Mouse (Mus musculus): Measurements from ENCODE around the gene Cyp4f17.
A peak's percentile ranks its signal among the peaks of the same experiment; 100 is the strongest.
"Not testable (repeated sequence)": the region's sequence is repeated elsewhere in the genome, so short reads cannot be mapped to it uniquely, and the experiment has no call there.

Cyp4f17 gene

DNA sequence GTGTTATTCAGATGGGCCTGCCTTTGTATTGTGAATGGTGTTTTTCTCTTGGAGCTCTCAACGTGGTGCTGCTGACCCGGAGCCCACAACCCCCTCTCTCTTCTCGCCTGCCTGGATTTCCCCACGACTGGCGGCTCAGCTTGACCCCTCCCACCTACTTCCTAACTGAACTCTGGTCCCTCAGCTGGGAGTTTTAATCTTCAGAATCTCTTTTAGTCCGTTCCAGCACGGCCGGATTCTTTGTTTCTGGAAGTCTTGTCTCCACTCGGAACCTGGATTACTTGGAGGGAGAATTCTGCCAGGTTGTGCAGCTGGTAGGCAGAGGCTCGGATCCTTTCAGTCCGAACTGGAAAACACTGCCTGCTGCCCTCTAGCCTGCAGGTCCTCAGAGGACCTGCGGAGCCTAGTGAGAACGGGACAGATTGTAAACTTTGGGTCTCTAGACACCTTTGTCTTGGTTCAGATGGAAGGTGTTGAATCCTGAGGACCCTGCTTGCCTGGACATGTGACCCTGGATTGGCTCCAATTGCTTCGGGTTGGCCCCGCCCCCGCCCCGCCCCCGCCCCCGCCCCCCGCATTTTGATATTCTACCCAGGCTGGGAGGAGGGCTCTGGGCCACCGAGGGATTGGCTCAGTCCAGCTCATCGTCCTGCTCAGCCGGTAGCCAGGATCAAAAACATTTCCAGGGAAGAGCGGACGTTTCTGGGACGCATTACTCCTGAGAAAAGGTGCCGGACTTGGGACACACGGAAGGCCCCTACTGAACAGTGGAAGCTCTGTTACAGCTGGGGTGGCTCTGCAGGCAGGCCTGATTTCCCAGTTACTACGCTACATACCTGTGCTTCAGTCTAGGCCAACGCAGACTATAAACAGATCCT lies at the start of gene Cyp4f17:
TSS of gene Cyp4f17 (plus strand) at position 200 of the 878 bp plus-strand sequence.
- DNase-seq (ENCODE audit: low read depth, low spot score): peak; percentile 64

DNA sequence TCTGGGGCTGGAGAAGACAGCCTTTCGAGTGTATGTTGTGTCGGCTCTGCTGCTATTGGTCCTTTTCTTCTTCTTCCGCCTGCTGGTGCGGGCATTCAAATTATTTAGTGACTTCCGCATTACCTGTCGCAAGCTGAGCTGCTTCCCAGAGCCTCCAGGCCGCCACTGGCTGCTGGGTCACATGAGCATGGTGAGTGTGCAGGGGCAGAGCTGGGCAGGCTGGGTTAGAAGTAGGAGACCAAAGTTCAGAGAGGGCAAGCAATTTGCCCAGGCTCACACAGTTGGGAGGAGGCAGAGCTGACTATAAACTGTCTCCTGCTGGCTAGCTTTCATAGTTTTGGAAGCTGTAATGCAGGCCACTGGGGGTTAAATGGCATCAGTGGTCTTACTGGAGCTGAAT lies 37.4 kb upstream of the Cyp4f17 start:
- DNase-seq (ENCODE audit: low read depth, low spot score): no peak

DNA sequence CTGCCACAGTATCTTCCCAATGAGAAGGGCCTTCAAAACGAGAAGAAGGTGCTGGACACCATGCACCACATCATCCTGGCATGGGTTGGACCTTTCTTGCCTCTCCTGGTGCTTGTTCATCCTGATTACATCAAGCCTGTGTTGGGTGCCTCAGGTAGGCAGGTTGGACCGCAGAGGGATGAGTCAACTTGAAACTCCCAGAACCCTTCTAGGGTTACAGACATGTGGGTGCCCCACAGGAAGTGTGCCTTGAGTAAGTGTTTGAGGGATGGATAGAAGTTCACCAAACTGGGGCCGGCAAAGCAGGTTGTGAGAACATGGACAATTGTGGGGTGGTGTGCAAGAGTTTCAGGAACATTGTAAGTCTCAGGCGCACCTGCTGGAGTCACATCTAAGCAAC lies 35.1 kb upstream of the Cyp4f17 start:
- DNase-seq (ENCODE audit: low read depth, low spot score): no peak

DNA sequence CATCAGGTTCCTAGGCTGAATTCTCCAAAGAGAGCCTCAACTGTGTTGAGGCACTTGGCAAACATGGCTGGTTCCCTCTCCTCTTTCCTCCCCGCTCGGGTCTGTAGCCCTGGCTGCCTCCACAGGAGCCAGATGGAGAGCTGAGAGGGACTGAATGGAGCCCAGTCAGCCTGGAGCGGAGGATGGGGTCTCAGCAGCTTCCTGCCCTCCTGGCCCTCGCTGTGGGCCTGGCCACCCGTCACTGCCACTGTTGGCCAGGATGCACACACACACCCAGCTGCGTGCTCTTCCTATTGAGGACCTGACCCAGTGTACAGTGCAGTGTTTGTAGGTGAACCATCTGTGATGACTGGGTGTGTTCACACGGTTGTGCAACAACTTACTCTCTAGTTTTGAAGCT lies 33.7 kb upstream of the Cyp4f17 start:
- DNase-seq (ENCODE audit: low read depth, low spot score): no peak

DNA sequence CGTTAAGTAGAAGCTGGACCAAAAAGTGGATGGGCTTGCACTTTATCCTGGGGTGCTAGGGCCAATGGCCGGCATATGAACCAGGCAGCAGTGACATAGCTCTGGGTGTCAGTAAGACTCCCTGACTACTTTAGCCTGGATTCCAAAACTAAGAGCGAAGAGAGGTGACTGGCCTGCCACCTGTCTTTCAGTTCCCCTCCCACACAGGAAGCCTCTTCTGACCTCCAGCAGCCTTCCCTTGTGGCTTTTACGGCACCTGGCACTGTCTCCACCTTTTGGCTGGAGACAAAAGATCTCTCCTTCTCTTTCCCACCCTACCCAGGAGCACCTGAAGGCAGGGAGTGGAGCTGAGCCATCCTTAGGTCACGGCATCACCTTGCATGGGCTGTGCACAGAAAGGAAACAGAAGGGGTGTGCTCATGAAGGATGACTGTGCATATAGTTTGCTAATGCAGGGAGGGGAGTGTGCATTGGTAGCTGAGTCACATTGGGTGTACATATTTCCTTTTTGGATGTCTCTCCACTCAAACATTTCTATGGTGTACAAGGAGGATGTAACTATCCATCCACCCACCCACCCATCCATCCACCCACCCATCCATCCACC lies 30.8 kb upstream of the Cyp4f17 start:
- no peak for DNase-seq (ENCODE audit: low read depth, low spot score)

DNA sequence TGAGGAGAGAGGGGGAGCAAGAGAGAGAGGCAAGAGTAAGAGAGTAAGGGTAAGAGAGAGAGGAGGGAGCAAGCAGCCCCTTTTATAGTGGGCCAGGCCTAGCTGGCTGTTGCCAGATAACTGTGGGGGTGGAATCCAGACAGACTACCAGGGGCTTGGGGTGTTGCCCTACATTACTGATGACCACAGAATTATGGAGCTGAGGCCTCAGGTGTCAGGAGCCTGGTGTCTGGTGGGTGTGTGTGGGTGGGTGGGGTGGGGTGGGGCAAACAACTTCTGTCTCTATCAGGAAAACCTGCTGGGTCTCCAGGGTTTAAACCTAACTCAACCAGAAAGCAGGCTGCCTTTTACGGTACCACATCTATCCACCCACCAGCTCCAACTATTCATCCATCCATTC lies 28.6 kb upstream of the Cyp4f17 start:
- no peak for DNase-seq (ENCODE audit: low read depth, low spot score)

DNA sequence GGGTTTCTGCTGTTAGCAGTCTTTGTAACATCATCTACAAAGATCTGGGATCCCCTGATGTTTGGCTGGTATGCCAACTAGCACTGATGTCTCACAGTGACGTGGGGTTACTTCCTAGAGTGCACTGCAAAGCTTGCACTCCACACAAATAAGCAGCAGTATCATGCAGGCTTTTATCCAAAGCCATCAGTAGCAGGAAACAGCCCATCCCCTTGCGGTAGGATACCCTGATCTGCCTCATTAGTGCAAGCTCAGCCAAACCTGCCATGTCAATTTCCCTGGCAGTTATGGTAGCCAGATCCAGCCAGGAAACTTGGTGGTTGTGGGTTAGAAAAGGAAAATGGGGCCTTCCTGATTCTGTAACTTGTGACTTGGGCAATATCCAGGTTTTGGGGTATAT lies 27.1 kb upstream of the Cyp4f17 start:
- no peak for DNase-seq (ENCODE audit: low read depth, low spot score)

DNA sequence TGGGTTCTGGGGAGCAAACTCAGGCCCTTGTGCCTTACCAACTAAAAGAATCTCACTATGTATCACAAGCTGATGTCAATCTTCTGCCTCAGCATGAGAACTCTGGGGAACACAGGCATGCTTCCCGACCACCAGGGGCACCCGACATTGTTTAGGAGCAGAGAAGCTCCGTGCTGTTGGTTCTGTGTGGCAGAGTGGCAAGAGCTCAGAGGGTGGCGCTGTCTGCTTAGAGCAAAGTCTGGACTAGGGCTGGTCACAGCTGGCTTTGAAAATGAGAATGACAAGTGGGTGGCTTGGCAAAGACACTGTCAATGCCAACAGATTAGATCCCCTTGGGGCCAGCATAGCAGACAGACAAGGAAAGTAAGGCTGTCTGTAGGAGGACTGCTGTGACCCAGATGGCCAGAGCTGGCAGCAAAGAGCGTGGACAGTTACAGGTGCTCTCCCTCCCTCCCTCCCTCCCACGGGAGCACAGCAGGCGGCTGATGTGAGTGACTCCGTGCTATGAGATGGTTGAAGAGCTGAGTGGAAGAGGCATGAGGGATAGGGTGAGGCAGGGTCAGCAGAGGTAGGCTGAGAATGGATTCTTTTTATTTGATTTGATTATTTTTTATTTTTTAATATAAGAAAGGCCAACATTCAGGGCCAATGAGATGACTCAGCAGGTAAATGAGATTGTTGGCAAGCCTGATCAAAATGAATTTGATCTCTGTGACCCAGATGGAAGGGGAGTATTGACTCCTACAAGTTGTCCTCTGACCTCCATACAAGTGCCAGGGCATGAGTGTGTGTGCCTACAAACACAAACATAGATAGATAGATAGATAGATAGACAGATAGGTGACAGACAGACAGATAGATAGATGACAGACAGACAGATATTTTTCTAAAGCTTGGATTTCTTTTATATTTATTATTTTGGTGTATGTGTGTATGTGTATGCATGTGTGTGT lies 26.0 kb upstream of the Cyp4f17 start:
- DNase-seq (ENCODE audit: low read depth, low spot score): peak; percentile 17

DNA sequence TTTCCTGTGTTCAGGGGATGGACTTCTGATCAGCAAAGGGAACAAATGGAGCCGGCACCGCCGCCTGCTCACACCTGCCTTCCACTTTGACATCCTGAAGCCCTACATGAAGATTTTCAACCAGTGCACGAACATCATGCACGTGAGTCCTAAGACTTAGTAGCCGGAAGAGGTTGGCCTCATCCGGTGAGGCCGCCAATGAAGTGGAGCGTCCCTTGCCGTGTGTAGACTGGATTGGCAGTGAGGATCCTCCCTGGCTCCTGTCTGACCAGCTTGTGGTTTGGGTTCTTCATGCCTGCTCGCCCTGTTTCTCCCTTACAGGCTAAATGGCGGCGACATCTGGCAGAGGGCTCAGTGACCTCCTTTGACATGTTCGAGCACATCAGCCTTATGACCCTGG lies 24.1 kb upstream of the Cyp4f17 start:
- DNase-seq (ENCODE audit: low read depth, low spot score): no peak

DNA sequence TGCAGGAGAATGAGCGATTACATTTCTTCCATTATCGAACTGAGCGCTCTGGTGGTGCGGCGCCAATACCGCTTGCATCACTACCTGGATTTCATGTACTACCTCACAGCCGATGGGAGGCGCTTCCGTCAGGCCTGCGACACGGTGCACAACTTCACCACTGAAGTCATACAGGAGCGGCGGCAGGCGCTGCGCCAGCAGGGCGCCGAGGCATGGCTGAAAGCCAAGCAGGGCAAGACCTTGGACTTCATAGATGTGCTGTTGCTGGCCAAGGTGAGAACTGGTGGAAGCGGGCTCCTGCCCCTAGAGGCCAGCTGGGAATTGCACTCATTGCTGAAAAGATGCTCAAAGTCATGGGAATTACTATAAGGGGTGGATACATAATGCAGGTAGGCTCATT lies 22.6 kb upstream of the Cyp4f17 start:
- peak; percentile 56 for DNase-seq (ENCODE audit: low read depth, low spot score)

DNA sequence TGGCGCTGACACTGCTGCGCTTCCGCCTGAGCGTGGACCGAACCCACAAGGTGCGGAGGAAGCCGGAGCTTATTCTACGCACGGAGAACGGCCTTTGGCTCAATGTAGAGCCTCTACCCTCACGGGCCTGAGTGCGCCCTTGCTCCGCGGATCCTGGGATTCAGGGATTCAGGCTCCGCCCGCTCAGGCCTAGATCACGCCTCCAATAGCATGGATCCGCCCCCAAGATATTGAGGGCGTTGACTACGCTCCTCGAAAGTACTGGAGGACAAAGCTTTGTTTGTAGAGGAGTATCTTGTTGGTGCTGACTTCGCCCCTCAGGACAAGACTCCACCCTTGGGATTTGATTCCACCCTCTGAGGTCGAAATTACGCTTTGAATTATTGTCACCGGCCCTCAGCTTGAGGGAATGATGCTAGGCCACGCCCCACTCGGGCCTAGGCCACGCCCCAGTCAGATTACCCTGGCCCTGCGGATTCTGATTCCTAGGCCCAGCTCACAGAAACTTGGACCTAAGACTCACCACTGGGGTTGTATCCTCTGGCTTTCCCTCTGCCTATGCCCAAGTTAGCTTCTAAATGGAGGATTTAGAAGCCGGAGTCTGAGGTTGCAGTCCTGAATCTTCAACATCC lies 13.4 kb upstream of the Cyp4f17 start:
- DNase-seq (ENCODE audit: low read depth, low spot score): no peak

DNA sequence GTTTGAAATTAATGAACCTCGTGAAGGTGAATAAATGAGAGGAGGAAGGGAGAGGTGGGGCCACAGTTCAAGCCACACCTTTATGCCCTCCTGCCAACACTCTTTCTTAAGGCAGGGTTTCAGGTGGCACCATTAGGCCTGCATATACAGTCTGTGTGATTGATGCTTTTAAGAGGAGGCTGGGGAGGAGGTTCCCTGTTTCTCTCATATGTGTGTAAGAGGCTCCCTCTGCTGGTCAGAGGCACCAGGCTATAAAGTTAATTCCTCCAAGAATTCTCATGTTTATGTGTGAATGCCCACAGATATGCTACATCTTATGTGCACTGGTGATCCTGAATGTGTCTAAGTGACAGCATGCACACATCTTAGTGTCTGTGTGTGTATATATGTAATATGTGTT lies 11.2 kb upstream of the Cyp4f17 start:
- peak; percentile 89 for DNase-seq (ENCODE audit: low read depth, low spot score)

DNA sequence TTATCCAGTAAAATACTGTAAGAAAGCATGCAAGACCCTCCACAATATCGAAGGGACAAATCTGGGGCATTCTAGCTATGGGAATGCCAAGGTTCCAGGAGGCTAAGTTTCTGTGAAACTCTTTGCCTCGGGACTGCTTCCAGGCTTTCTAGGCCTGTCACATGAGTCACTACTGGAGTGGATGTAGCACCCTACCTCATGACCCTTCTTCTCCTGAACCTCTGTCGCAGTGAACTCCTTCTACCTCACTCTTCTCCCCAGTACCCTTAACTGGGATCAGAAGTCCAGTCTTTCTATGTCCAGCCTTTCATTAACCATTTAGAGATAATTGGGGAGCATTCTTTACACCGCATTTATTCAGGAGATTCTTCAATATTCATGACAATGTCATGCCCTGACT lies 5.3 kb upstream of the Cyp4f17 start:
- DNase-seq (ENCODE audit: low read depth, low spot score): not testable (repeated sequence)

DNA sequence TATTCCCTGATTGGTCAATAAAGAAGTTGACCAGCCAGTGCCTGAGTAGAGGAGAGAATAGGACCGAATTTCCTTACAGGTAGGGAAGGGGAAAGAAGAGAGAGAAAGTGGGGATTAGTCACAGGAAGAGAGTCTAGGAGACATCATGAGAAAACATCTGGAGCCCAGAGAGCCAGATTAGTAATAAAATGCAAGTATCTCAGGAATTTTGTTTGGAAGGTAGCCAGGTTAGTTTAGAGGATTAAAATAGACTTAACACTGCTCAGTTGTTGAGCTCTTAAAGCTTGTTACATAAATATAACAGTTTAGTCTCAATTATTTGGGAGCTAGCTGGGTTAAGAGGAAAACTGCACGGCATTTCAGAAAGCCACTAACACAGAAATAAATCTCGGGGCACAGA lies 4.8 kb upstream of the Cyp4f17 start:
- peak; percentile 87 for DNase-seq (ENCODE audit: low read depth, low spot score)

DNA sequence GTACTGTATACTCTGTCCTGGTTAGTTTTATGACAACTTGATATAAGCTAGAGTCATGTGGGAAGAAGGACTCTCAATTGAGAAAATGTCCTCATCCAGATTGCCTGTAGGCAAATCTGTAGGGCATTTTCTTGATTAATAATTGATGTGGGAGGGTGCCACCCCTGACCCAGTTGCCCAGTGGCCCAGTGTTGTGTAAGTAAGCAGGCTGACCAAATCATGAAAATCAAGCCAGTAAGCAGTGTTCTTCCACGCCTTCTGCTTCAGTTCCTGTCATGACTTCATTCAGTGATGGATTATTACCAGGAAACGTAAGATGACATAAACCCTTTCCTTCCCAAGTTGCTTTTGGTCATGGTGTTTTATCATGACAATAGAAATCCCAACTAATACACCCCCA lies 2.7 kb upstream of the Cyp4f17 start:
- peak; percentile 9 for DNase-seq (ENCODE audit: low read depth, low spot score)

DNA sequence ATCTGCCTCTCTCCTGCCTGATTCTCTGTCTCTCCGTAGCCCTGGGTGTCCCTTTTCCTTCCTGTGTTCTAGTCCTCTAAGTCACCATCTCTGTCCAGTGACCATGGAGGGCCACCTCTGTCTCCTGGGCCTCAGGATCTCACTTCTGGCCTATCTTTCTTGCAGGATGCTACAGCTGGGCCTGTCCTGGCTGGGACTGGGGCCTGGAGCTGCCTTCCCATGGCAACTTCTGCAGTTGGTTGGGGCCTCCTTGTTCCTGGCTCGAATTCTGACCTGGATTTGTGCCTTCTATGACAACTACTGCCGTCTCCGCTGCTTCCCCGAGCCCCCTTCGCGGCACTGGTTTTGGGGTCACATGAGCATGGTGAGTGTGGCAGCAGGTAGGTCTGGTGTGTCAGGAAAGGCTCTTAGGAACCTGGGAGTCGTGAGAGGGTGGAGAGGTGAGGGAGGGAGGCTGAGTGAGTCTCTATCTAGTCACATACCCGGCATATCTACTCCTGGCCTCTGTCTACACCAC lies 937 bp downstream of the Cyp4f17 start:
- DNase-seq (ENCODE audit: low read depth, low spot score): no peak

DNA sequence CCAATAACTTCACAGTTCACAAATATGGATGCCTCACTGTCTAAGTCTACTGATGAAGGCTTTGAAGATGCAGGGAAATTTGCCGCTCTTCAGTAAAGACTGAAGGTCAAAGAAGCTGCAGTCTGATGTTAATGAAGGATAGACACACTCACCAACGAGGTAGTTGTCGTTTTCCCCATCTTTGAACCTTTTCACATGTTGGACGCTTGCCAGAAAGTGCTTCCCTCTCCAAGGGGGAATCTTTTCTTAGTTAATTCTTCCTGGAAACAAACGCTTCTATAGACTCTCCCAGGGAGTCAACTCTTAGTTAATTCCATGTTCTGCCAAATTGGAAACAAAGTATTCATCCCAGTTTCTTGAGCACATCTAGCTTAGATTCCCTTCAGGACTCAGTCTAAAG lies 10.3 kb downstream of the Cyp4f17 start:
- DNase-seq (ENCODE audit: low read depth, low spot score): no peak

DNA sequence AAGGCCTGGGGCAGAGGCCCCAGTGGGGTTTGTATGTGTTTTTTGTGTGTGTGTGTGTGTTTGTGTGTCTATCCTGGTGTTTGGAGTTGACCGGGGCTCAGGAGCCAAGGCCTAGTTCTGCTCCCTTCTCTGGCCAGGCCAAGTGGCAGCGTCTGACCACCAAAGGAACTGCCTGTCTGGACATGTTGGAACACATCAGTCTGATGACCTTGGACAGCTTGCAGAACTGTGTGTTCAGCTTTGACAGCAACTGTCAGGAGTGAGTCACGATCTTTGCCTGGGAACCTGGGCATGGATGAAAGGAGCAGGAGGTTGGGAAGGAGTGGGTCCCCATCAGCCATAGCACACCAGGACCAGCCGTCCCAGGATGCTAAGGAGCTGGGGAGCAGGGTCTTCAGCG lies 16.1 kb downstream of the Cyp4f17 start:
- DNase-seq (ENCODE audit: low read depth, low spot score): no peak

DNA sequence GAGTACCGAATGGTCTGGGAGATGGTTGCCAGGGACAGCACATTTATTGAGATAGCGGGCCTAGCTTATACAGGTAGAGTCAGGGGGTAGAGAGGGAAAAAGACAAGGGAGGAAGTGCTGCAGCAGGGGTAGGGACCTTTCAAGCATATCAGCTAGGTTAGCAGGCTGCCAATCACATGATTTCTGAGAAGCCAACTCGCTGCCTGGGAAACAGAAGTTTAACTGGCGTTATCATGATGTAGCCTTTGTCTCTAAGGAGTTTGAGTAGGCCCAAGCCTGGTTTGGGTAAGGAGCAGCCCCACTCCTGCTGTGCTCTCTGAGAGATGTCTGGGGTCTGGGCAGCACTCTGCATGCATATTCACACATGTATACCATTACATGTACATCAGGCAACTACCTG lies 16.5 kb downstream of the Cyp4f17 start:
- DNase-seq (ENCODE audit: low read depth, low spot score): no peak

DNA sequence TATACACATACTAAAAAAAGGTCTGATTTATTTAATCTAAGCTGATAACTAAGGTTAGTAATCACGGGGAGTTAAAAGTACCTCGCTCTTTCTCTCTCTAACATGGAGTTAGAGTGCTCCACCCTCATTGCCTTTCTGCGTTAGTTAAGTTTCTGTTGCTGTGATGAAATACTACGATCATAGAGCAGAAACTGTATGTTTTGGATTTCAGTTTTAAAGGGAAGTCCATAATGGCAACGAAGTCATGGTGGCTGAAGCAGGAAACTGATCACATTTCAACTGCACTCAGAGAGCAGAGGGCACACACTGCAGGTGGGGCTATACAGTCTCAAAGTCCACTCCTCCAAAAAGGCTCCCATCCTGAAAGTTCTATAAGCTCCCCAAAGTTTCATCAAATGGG lies 17.0 kb downstream of the Cyp4f17 start:
- no peak for DNase-seq (ENCODE audit: low read depth, low spot score)

DNA sequence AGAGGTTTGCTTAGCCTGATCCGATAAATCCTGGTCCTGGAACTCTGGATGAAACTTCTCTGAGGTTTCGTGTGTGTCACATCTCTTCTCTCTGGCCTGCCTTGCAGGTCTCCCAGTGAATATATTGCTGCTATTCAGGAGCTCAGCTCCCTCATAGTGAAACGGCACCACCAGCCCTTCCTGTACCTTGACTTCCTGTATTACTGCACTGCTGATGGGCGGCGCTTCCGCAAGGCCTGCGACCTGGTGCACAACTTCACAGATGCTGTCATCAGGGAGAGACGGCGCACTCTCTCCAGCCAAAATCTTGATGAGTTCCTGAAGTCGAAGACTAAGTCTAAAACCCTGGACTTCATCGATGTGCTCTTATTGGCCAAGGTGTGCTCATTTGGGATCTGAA lies 18.0 kb downstream of the Cyp4f17 start:
- no peak for DNase-seq (ENCODE audit: low read depth, low spot score)

Measured in 3T3-L1 (cell line).